Mouse (Mus musculus): ENCODE results near the gene Kcnq4.
A peak's percentile ranks its signal among the peaks of the same experiment; 100 is the strongest.

Kcnq4 gene

GRCm38 (mm10) chr4:120747941-120748866 lies at the start of gene Kcnq4:
Kcnq4 (minus strand) TSS chr4:120748612.
- DNase-seq (ENCODE audit: low read depth, low spot score), result no peak

- no peak for DNase-seq (ENCODE audit: low read depth, low spot score)
Observed at GRCm38 (mm10) chr4:120796687-120797086, 48.3 kb upstream of the Kcnq4 start.

- no peak for DNase-seq (ENCODE audit: low read depth, low spot score)
Observed at GRCm38 (mm10) chr4:120795646-120796045, 47.2 kb upstream of the Kcnq4 start.

GRCm38 (mm10) chr4:120792918-120793317 lies 44.5 kb upstream of the Kcnq4 start:
- no peak for DNase-seq (ENCODE audit: low read depth, low spot score)

GRCm38 (mm10) chr4:120790027-120790426 lies 41.6 kb upstream of the Kcnq4 start:
- no peak for DNase-seq (ENCODE audit: low read depth, low spot score)

- DNase-seq (ENCODE audit: low read depth, low spot score), result no peak
Observed at GRCm38 (mm10) chr4:120755801-120756200, 7.4 kb upstream of the Kcnq4 start.

GRCm38 (mm10) chr4:120755299-120755698 lies 6.9 kb upstream of the Kcnq4 start:
- DNase-seq (ENCODE audit: low read depth, low spot score), result no peak

- no peak for DNase-seq (ENCODE audit: low read depth, low spot score)
Observed at GRCm38 (mm10) chr4:120749601-120750000, 1.2 kb upstream of the Kcnq4 start.

- no peak for DNase-seq (ENCODE audit: low read depth, low spot score)
Observed at GRCm38 (mm10) chr4:120747243-120747792, 1.1 kb downstream of the Kcnq4 start.

- no peak for DNase-seq (ENCODE audit: low read depth, low spot score)
Observed at GRCm38 (mm10) chr4:120746552-120747150, 1.8 kb downstream of the Kcnq4 start.

- DNase-seq (ENCODE audit: low read depth, low spot score), result no peak
Observed at GRCm38 (mm10) chr4:120745731-120746551, 2.5 kb downstream of the Kcnq4 start.

- DNase-seq (ENCODE audit: low read depth, low spot score), result no peak
Observed at GRCm38 (mm10) chr4:120743636-120744035, 4.8 kb downstream of the Kcnq4 start.

GRCm38 (mm10) chr4:120741303-120741702 lies 7.1 kb downstream of the Kcnq4 start:
- DNase-seq (ENCODE audit: low read depth, low spot score), result no peak

GRCm38 (mm10) chr4:120734012-120734622 lies 14.3 kb downstream of the Kcnq4 start:
- no peak for DNase-seq (ENCODE audit: low read depth, low spot score)

GRCm38 (mm10) chr4:120732737-120733136 lies 15.7 kb downstream of the Kcnq4 start:
- no peak for DNase-seq (ENCODE audit: low read depth, low spot score)

- peak; percentile 62 for DNase-seq (ENCODE audit: low read depth, low spot score)
Observed at GRCm38 (mm10) chr4:120731030-120731644, 17.3 kb downstream of the Kcnq4 start.

GRCm38 (mm10) chr4:120730574-120730973 lies 17.8 kb downstream of the Kcnq4 start:
- DNase-seq (ENCODE audit: low read depth, low spot score), result no peak

- DNase-seq (ENCODE audit: low read depth, low spot score), result no peak
Observed at GRCm38 (mm10) chr4:120730146-120730545, 18.3 kb downstream of the Kcnq4 start.

- no peak for DNase-seq (ENCODE audit: low read depth, low spot score)
Observed at GRCm38 (mm10) chr4:120729441-120729840, 19.0 kb downstream of the Kcnq4 start.

- no peak for DNase-seq (ENCODE audit: low read depth, low spot score)
Observed at GRCm38 (mm10) chr4:120727842-120728241, 20.6 kb downstream of the Kcnq4 start.

- no peak for DNase-seq (ENCODE audit: low read depth, low spot score)
Observed at GRCm38 (mm10) chr4:120726174-120726573, 22.2 kb downstream of the Kcnq4 start.

Measured in skeletal muscle tissue, adult 2 months (tissue).